Mouse (Mus musculus): Measurements from ENCODE around the gene Kti12. TPM values are rescaled to one million over a fixed set of nuclear protein-coding genes. Genes with fewer than 3 reads are reported as not detected.

Gene Kti12
- polyA plus RNA-seq, 1 experiment from 2014 or later, result 25.9 TPM

- Histone ChIP-seq H3K4me2 (replicated peaks) (no peak overlapping the region), H3K9me3 (ENCODE audit: control insufficient read depth, low read length) (no peaks in the 10 kb centered on the region), H3K27me3 (ENCODE audit: control insufficient read depth, insufficient read depth, low read length) (no peaks in the 10 kb centered on the region), H3K36me3 (replicated peaks; ENCODE audit: control insufficient read depth, insufficient read depth) (0 out of 2 replicates have a peak, but pooled peaks cover 3% of the 10 kb centered on the region), H3K4me3 (replicated peaks; ENCODE audit: low read length) (no peak overlapping the region), H3K9ac (no peak overlapping the region), H3K27ac (no peak overlapping the region), H3K4me1 (replicated peaks; ENCODE audit: control insufficient read depth, insufficient read depth, low read length) (no peaks in the 10 kb centered on the region)
- 92% methylated on average over 6 of the region's 6 CpGs for WGBS
- ATAC-seq (ENCODE audit: low FRiP score) (no peak), DNase-seq (ENCODE audit: low spot score) (no peak)
Measured at GRCm38 (mm10) chr4:108890876-108891275, 43.3 kb downstream of the Kti12 start.

Other genes starting within 250 kb of the Kti12 start
- gene Cc2d1b, start 227.8 kb upstream of the Kti12 start, polyA plus RNA-seq (2014; fragmentation: Nextera tagmentation; extraction: Ambion mirVana), result 15.5 and 17.6 TPM in 2 replicates
- gene 3110021N24Rik, start 128.1 kb upstream of the Kti12 start, polyA plus RNA-seq (2014; fragmentation: Nextera tagmentation; extraction: Ambion mirVana), result 2.0 TPM in 2 replicates
- 7.3 and 8.2 TPM in 2 replicates for gene Zfyve9, start 67.0 kb upstream of the Kti12 start, polyA plus RNA-seq (2014; fragmentation: Nextera tagmentation; extraction: Ambion mirVana)
- gene Btf3l4, start 14.2 kb upstream of the Kti12 start, polyA plus RNA-seq (2014; fragmentation: Nextera tagmentation; extraction: Ambion mirVana), result 187 and 191 TPM in 2 replicates
- gene Txndc12, start 13.2 kb upstream of the Kti12 start, polyA plus RNA-seq (2014; fragmentation: Nextera tagmentation; extraction: Ambion mirVana), result 73.6 and 77.4 TPM in 2 replicates
- 0.87 and 1.2 TPM in 2 replicates for gene A730015C16Rik, start 834 bp downstream of the Kti12 start, polyA plus RNA-seq (2014; fragmentation: Nextera tagmentation; extraction: Ambion mirVana)
- gene Rab3b, start 31.3 kb downstream of the Kti12 start, polyA plus RNA-seq (2014; fragmentation: Nextera tagmentation; extraction: Ambion mirVana), result 187 and 200 TPM in 2 replicates
- 52.4 and 58.6 TPM in 2 replicates for gene Nrd1, start 152.9 kb downstream of the Kti12 start, polyA plus RNA-seq (2014; fragmentation: Nextera tagmentation; extraction: Ambion mirVana)